Mouse (Mus musculus) neural tube, embryonic 12.5 days (tissue): ENCODE results near the gene Hist2h2be. TPM values are rescaled to one million over a fixed set of nuclear protein-coding genes. Genes with fewer than 3 reads are reported as not detected.
"Not testable (repeated sequence)": the region's sequence is repeated elsewhere in the genome, so short reads cannot be mapped to it uniquely, and the experiment has no call there.

Source experiments
- ATAC-seq: fragments of 200-750 bp; cut with Nextera tagmentation; 2 replicates; pipeline ENCODE4 v1.8.0; 2017; ENCODE audit warnings: low read depth, mild to moderate bottlenecking, moderate TSS enrichment, moderate library complexity; ENCODE audit not compliant: low FRiP score
- H3K27ac ChIP-seq: fragments of 300-500 bp; sonication (generic); 2 replicates; pipeline ENCODE4 v1.5.1; 2016
- H3K27me3 ChIP-seq: fragments of 300-500 bp; sonication (generic); replicated peaks from 2 replicates; pipeline ENCODE4 v1.6.1; 2016; ENCODE audit warnings: mild to moderate bottlenecking
- H3K36me3 ChIP-seq: fragments of 300-500 bp; sonication (generic); 2 replicates; pipeline ENCODE4 v1.6.1; 2016; ENCODE audit warnings: mild to moderate bottlenecking
- H3K4me1 ChIP-seq: fragments of 300-500 bp; sonication (generic); 2 replicates; pipeline ENCODE4 v1.6.1; 2016
- H3K4me2 ChIP-seq: fragments of 300-500 bp; sonication (generic); replicated peaks from 2 replicates; pipeline ENCODE4 v1.6.1; 2016; ENCODE audit warnings: mild to moderate bottlenecking
- H3K4me3 ChIP-seq: fragments of 300-500 bp; sonication (generic); 2 replicates; pipeline ENCODE4 v1.5.1; 2016
- H3K9ac ChIP-seq: fragments of 300-500 bp; sonication (generic); 2 replicates; pipeline ENCODE4 v1.6.1; 2016; ENCODE audit warnings: mild to moderate bottlenecking
- H3K9me3 ChIP-seq: fragments of 300-500 bp; sonication (generic); 2 replicates; pipeline ENCODE4 v1.6.1; 2016; ENCODE audit warnings: mild to moderate bottlenecking
- WGBS: fragments of 180-500 bp; shearing (Covaris S2); methylation state at CpG from one replicate; pipeline ENCODE4 v1.1.7; 2016; 5-methylcytosine and 5-hydroxymethylcytosine counted together
- polyA plus RNA-seq: library from polyadenylated mRNA; unstranded; fragments of >200 nt; fragmentation: Nextera tagmentation; extraction: Ambion mirVana; gene quantifications from 2 replicates; pipeline ENCODE4 v1.2.1, GENCODE M21; 2016

Gene Hist2h2be
- polyA plus RNA-seq, 1 experiment from 2014 or later = 5.7 TPM

DNA sequence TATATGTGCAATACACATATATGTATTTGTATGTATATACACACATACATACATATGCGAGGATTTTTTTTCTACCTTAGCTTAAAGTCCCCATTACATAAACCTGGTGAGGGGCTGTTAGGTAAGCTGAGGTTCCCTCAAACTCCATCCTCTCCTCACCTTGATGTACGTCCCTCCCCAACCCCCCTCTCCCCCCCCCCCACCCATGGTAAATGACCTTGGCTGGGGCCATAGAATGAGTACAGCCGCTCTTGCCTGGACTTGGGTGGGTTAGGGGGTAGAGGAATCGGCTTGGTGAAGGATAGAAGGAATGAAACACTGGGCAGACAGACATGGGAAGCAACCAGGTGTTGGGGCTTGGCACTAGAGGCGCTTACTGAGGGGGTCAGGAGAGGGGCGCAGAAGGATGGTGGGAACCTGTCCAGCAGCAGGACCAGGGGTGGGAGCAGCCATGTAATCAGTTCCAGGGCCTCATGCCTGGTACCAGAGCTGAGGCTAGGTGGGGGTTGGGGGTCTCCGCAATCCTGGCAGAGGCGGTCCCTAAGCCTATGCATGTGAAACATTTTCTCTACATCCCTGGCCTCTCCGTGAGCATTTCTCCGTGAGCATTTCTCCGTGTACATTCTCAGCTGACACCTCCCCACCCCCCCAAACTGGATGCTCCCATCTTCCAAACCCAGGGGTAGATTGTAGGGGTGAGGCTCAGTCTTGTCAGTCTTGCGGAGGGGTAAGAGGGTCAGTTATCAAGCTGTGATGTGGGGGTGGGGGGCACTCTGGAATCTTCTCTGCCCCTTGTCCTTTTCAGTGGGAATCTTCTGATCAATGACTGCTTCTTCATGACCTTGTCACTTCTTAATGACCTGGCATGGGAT lies 39.2 kb upstream of the Hist2h2be start:
- peak; percentile 31; the same call in 1 of the 2 replicates for ATAC-seq
- Histone ChIP-seq H3K36me3 (peaks cover 17% of the 10 kb centered on the region), H3K27me3 (no peaks in the 10 kb centered on the region), H3K9me3 (no peaks in the 10 kb centered on the region), H3K4me3 (peak overlapping the region; percentile 51), H3K27ac (no peak overlapping the region), H3K4me1 (peaks cover 23% of the 10 kb centered on the region), H3K4me2 (peak overlapping the region; percentile 66), H3K9ac (peak overlapping the region; percentile 69)
- 44% methylated on average over 12 of the region's 12 CpGs for WGBS

DNA sequence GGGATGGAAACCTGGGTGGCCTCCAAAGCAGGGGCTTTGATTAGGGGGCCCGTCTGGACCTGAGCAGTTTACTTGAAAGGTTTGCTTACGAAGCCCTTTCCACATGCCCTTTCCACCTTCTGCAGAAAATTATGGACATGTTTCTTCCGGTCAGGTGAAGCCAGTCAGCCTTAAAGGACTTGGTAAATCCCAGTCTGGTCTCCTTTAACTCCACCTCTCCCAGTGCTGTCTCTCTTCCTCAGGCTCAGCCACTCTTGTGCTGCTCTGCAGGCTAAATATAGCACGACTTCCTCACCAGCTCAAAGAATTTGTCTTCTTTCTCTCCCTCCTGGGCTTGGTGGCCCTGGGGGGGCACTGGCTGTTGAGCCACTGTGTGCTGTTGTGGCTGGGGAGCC lies 38.5 kb upstream of the Hist2h2be start:
- 0 out of 2 replicates have a peak overlapping the region, but pooled peaks have one; percentile 69 for H3K9ac ChIP-seq
- 42% methylated on average over 4 of the region's 4 CpGs for WGBS
- no peaks in the 10 kb centered on the region for H3K9me3 ChIP-seq
- H3K36me3 ChIP-seq = peaks cover 17% of the 10 kb centered on the region
- ATAC-seq = no peak
- peak overlapping the region; percentile 51 for H3K4me3 ChIP-seq
- peak overlapping the region; percentile 66 for H3K4me2 ChIP-seq
- peaks cover 23% of the 10 kb centered on the region for H3K4me1 ChIP-seq
- H3K27me3 ChIP-seq = no peaks in the 10 kb centered on the region
- no peak overlapping the region for H3K27ac ChIP-seq

DNA sequence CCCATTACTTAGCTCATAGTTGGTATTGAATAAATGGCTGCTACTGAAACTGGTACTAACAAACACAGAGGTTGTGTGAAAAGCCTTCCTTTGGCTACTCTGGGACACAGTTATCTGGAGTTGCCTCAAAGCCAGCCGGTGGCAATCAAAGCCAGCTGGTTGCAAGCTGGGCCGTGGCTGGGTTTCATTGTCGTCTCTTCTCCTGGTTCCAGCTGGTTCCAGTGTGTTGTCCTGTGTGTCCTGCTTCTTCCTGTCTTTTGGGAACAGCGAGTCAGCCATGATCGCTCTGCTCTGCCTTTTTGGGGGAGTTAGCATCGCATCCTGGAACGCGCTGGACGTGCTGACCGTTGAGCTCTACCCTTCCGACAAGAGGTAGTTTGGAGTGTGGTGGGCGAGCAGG lies 27.9 kb upstream of the Hist2h2be start:
- Histone ChIP-seq H3K4me1 (peaks cover 11% of the 10 kb centered on the region), H3K9ac (no peak overlapping the region), H3K27ac (no peak overlapping the region), H3K9me3 (no peaks in the 10 kb centered on the region), H3K4me3 (no peak overlapping the region), H3K4me2 (no peak overlapping the region), H3K27me3 (no peaks in the 10 kb centered on the region), H3K36me3 (peaks cover 14% of the 10 kb centered on the region)
- ATAC-seq = no peak
- WGBS = 71% methylated on average over 12 of the region's 12 CpGs

DNA sequence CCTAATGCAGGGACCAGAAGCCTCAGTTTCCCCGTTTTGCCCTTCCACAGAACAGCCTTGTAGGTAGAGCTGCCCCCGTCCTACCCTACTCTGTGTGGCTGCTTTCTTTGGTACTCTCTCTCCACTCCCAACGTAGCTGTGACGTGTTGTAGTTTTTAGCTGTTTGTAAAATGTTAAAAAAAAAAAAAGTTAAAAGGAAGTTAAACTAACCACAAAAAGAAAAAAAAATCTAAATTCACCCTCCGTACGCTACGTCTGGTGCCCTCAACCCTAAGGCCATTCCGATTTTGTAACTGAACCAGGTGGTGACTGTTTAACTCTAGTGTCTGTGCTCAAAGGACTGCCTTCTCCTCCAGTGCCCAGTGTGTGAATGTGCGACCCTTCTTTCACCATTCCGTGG lies 26.0 kb upstream of the Hist2h2be start:
- H3K27ac ChIP-seq = no peak overlapping the region
- peaks cover 13% of the 10 kb centered on the region for H3K36me3 ChIP-seq
- no peak overlapping the region for H3K9ac ChIP-seq
- no peak overlapping the region for H3K4me3 ChIP-seq
- WGBS = 91% methylated on average over 10 of the region's 10 CpGs
- no peak for ATAC-seq
- no peak overlapping the region for H3K4me2 ChIP-seq
- no peaks in the 10 kb centered on the region for H3K9me3 ChIP-seq
- no peaks in the 10 kb centered on the region for H3K27me3 ChIP-seq
- peaks cover 11% of the 10 kb centered on the region for H3K4me1 ChIP-seq

DNA sequence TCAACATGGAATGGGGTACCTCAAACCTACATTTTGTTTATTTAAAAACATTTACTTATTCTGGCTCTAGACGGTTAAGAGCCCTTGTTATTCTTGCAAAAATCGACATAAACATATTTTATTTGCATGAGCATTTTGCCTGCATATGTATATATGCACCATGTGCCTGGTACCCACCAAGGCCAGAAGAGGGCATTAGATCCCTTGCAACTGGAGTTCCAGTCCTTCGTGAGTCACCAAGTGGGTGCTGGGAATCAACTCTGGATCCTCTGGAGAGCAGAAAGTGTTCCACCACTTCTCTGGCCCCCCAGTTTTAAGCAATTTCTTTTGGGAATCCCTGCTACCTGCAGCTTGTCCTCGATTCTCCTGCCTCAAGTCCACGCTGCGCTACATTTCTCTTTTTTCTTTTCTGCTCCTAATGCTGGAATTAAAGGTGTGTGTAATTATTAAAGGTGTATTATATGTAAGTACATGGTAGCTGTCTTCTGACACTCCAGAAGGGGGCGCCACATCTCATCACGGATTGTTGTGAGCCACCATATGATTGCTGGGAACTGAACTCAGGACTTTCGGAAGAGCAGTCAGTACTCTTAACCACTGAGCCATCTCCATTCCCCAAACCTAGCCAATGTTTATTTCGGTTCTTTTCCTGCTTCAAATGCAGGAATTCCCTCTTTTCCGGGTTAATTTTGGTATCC lies 25.2 kb upstream of the Hist2h2be start:
- H3K9me3 ChIP-seq = no peaks in the 10 kb centered on the region
- H3K4me3 ChIP-seq = no peak overlapping the region
- peak overlapping the region; percentile 93; the same call in 1 of the 2 replicates for H3K4me2 ChIP-seq
- H3K9ac ChIP-seq = no peak overlapping the region
- ATAC-seq = no peak
- H3K27ac ChIP-seq = no peak overlapping the region
- H3K36me3 ChIP-seq = peaks cover 13% of the 10 kb centered on the region
- H3K4me1 ChIP-seq = peaks cover 11% of the 10 kb centered on the region
- 95% methylated on average over 11 of the region's 11 CpGs for WGBS
- H3K27me3 ChIP-seq = no peaks in the 10 kb centered on the region

DNA sequence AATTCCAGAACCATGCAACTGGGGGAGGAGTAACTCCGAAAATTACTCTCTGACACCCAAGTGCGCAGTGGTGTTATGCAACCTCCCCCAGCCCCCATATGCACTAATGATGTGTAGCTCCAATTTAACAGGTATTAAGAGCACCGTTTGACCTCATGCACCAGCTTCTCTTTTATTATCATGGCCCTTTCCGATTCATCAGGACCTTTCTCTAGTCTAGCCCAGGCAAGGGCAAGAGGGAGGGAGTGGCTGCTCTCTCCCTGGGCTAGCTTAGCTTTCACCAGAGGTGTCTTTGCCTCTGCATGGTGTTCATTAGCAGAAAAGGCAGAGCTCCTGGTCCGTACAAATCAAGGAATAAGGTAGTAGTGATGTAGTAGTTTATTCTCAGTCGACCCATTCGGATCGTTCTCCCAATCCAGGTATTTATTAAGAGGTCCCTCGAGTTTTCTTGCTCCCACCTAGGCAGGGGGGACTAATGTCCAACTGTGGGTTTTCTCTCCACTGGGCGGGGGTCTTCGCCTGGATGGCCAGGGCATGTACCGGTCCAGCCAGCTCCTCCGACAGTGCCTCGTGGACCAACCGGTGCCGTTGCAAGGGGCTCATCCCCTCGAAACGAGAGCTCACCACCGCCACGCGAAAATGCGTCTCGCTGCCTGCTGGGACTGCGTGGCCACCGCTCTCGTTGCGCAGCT lies 24.3 kb upstream of the Hist2h2be start:
- H3K27me3 ChIP-seq = no peaks in the 10 kb centered on the region
- H3K4me3 ChIP-seq = peak overlapping the region; percentile 64
- 18% methylated on average over 27 of the region's 27 CpGs for WGBS
- H3K4me1 ChIP-seq = peaks cover 11% of the 10 kb centered on the region
- peak overlapping the region; percentile 77 for H3K9ac ChIP-seq
- peaks cover 13% of the 10 kb centered on the region for H3K36me3 ChIP-seq
- H3K9me3 ChIP-seq = no peaks in the 10 kb centered on the region
- ATAC-seq = peak; percentile 60
- H3K27ac ChIP-seq = peak overlapping the region; percentile 88
- peak overlapping the region; percentile 93 for H3K4me2 ChIP-seq

DNA sequence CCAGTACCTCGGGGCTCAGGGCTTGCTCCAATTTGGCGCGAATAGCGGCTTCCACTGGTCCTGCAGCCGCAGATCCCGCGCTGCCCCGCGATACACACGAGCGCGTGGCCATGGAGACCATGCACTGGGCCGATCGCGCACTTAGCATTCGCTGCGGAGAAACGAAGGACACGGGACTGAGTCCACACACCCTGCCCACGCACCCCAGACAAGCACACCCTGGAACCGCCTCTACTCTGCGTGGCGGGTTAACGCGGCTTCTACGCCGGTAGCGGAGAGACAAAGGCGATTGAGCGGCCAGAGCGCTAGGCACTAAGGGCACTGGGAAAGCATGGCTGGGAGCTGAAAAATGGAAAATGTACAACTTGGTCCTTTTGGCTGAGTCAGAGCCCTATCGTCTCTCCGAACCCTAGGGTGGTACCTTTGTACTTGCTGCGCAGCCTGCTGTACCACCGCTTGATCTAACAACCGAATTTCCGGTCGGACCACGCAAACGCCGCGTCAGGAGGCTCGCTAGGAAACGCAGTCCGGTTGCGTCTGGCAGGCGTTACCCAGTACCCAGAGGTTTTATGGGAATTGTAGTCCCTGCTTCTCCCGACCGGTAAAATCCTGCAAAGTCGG lies 23.7 kb upstream of the Hist2h2be start:
- no peaks in the 10 kb centered on the region for H3K9me3 ChIP-seq
- H3K27me3 ChIP-seq = no peaks in the 10 kb centered on the region
- peaks cover 13% of the 10 kb centered on the region for H3K36me3 ChIP-seq
- H3K4me1 ChIP-seq = peaks cover 11% of the 10 kb centered on the region
- H3K4me2 ChIP-seq = peak overlapping the region; percentile 93
- peak overlapping the region; percentile 88 for H3K27ac ChIP-seq
- peak overlapping the region; percentile 64 for H3K4me3 ChIP-seq
- WGBS = under 1% methylated on average over 50 of the region's 50 CpGs
- H3K9ac ChIP-seq = peak overlapping the region; percentile 77
- peak; percentile 95 for ATAC-seq

DNA sequence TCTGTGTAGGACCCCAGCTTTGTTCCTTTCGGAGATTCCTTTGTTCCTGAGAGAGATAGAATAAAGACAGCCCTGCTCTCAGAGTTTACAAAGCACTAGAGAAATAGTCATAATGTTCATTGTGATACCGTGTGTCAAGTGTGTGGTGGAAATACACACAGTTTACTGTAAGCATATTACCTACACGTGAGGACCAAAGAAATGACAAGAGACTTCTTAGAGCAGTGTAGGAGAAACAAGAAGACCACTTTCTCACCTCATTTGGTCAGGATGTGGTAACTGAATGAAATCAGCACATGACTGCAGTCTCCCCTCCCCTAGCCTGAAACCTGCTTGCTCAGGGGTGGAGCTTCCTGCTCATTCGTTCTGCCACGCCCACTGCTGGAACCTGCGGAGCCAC lies 22.7 kb upstream of the Hist2h2be start:
- peak overlapping the region; percentile 14; the same call in 1 of the 2 replicates for H3K9ac ChIP-seq
- no peak overlapping the region for H3K27ac ChIP-seq

DNA sequence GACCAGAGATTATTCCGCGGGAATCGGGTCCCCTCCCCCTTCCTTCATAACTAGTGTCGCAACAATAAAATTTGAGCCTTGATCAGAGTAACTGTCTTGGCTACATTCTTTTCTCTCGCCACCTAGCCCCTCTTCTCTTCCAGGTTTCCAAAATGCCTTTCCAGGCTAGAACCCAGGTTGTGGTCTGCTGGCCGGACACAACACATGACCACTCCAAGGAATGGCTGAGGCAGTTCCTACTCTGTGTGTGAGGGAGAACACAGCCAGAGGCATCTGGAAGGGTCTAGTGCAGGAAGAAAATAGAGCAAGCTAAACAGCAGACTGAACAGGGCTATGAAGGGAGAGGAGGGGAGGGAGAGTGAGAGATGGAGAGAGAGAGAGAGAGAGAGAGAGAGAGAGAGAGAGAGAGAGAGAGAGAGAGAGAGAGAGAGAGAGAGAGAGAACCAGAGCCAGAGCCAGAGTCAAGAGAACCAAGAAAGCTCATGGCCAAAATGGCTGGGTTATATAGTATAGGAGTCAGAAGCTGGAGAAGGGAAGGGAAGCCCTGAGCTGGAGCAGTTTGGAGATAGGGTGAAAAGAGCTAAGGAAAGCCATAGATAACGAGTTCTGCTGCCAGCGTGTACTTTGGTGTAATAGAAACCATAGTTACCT lies 22.2 kb upstream of the Hist2h2be start:
- H3K4me1 ChIP-seq = peaks cover 11% of the 10 kb centered on the region
- 33% methylated on average over 8 of the region's 8 CpGs for WGBS

More for the DNA sequence above, 22.7 kb upstream of the Hist2h2be start:
- ATAC-seq = 0 out of 2 replicates have a peak, but pooled peaks have one; percentile 8
- Histone ChIP-seq H3K36me3 (peaks cover 6% of the 10 kb centered on the region; the same call in 1 of the 2 replicates), H3K27me3 (no peaks in the 10 kb centered on the region), H3K4me2 (peak overlapping the region; percentile 93), H3K4me3 (peak overlapping the region; percentile 5; the same call in 1 of the 2 replicates), H3K4me1 (peaks cover 11% of the 10 kb centered on the region), H3K9me3 (no peaks in the 10 kb centered on the region)
- 5% methylated on average over 6 of the region's 6 CpGs for WGBS

DNA sequence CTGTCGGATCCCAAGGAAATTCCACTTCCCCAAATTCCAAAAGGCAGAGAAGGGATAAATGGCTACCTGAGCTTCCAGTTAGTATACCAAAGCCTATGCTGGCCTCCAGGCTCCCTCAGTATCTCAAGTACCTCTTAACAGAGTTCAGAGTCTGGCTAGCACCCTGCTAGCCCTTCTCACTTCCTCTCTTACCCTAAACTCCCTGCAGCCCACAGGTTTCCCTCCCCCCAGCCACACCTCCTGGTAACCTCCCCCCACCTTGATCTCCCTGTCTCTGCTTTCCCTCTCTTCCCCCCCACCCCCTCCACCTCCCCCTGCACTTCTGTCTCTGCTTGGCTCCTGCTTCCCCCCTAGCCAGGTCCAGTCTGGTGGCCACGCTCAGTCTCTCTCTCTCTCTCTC lies 21.2 kb upstream of the Hist2h2be start:
- Histone ChIP-seq H3K9ac (no peak overlapping the region), H3K4me2 (no peak overlapping the region), H3K27ac (no peak overlapping the region), H3K4me3 (no peak overlapping the region), H3K36me3 (no peaks in the 10 kb centered on the region), H3K9me3 (no peaks in the 10 kb centered on the region), H3K27me3 (no peaks in the 10 kb centered on the region), H3K4me1 (peaks cover 11% of the 10 kb centered on the region)
- 79% methylated on average over 2 of the region's 2 CpGs for WGBS
- no peak for ATAC-seq

More for the DNA sequence above, 22.2 kb upstream of the Hist2h2be start:
- not testable (repeated sequence) for H3K36me3 ChIP-seq, H3K27ac ChIP-seq, H3K27me3 ChIP-seq, H3K4me3 ChIP-seq, H3K9me3 ChIP-seq, ATAC-seq, H3K9ac ChIP-seq
- H3K4me2 ChIP-seq = 0 out of 2 replicates have a peak overlapping the region, but pooled peaks have one; percentile 9

DNA sequence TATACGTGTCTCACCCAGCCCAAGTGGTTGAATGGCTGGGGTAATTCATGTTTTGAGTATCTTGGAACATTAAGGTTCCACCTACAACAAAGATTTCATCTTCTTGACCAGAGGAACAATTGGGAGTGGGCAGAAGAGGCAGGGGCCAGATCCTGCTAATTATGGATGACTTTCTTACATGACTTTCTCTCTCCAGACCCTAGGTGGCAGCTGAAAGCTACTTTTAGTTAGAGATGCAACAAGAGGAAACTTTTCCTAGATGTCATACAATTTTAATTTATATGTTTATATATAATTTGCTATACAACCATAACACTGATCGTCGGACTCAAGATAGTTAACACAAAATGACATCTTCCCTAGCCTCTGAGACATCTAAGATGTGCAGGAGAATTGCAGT lies 13.1 kb upstream of the Hist2h2be start:
- no peak overlapping the region for H3K4me3 ChIP-seq
- no peak for ATAC-seq

More for the DNA sequence above, 13.1 kb upstream of the Hist2h2be start:
- 87% methylated on average over 3 of the region's 3 CpGs for WGBS
- Histone ChIP-seq H3K27me3 (no peaks in the 10 kb centered on the region), H3K9ac (no peak overlapping the region), H3K4me2 (no peak overlapping the region), H3K9me3 (no peaks in the 10 kb centered on the region), H3K4me1 (no peaks in the 10 kb centered on the region), H3K27ac (no peak overlapping the region), H3K36me3 (no peaks in the 10 kb centered on the region)
